Mouse (Mus musculus) embryonic facial prominence, embryonic 15.5 days (tissue): ENCODE measurements at regions not wholly inside any gene's neighbourhood (a gene's known extent, or its start where the extent isn't known, plus 50 kb on each side); places are given as distances from the start of the nearest gene placed in this dataset.

ENCODE experiments used
- ATAC-seq: fragments of 200-750 bp; cut with Nextera tagmentation; 2 replicates; pipeline ENCODE4 v1.8.0; 2017; ENCODE audit warnings: low read depth, moderate TSS enrichment; ENCODE audit not compliant: insufficient number of reproducible peaks, low FRiP score, low TSS enrichment
- H3K27ac ChIP-seq: fragments of 300-500 bp; sonication (generic); replicated peaks from 2 replicates; pipeline ENCODE4 v1.5.1; 2015; ENCODE audit warnings: mild to moderate bottlenecking, inconsistent platforms
- H3K27me3 ChIP-seq: fragments of 300-500 bp; sonication (generic); 2 replicates; pipeline ENCODE4 v1.6.1; 2015; ENCODE audit warnings: inconsistent platforms
- H3K36me3 ChIP-seq: fragments of 300-500 bp; sonication (generic); 2 replicates; pipeline ENCODE4 v1.6.1; 2015; ENCODE audit warnings: mild to moderate bottlenecking, inconsistent platforms
- H3K4me1 ChIP-seq: fragments of 300-500 bp; sonication (generic); 2 replicates; pipeline ENCODE4 v1.6.1; 2015; ENCODE audit warnings: inconsistent platforms
- H3K4me2 ChIP-seq: fragments of 300-500 bp; sonication (generic); replicated peaks from 2 replicates; pipeline ENCODE4 v1.6.1; 2015; ENCODE audit warnings: mild to moderate bottlenecking, inconsistent platforms
- H3K4me3 ChIP-seq: fragments of 300-500 bp; sonication (generic); replicated peaks from 2 replicates; pipeline ENCODE4 v1.5.1; 2015; ENCODE audit warnings: mild to moderate bottlenecking, inconsistent platforms
- H3K9ac ChIP-seq: fragments of 300-500 bp; sonication (generic); 2 replicates; pipeline ENCODE4 v1.6.1; 2015; ENCODE audit warnings: inconsistent platforms
- H3K9me3 ChIP-seq: fragments of 300-500 bp; sonication (generic); replicated peaks from 2 replicates; pipeline ENCODE4 v1.6.1; 2016; ENCODE audit warnings: inconsistent platforms
- WGBS: fragments of 180-500 bp; shearing (Covaris S2); methylation state at CpG from one replicate; pipeline ENCODE4 v1.1.7; 2015; 5-methylcytosine and 5-hydroxymethylcytosine counted together

- Histone ChIP-seq H3K4me3 (no peak overlapping the region), H3K27me3 (no peaks in the 10 kb centered on the region), H3K9me3 (no peaks in the 10 kb centered on the region), H3K9ac (no peak overlapping the region), H3K4me1 (peaks cover 20% of the 10 kb centered on the region), H3K36me3 (no peaks in the 10 kb centered on the region), H3K27ac (no peak overlapping the region), H3K4me2 (peak overlapping the region; percentile 43)
- ATAC-seq = no peak
- 21% methylated on average over 14 of the region's 14 CpGs for WGBS
These were observed 96.9 kb downstream of the Vcpkmt start for GRCm38 (mm10) chr12:69485652-69486651.

- H3K4me1 ChIP-seq = peaks cover 29% of the 10 kb centered on the region
- H3K27ac ChIP-seq = peak overlapping the region; percentile 66; the same call in 1 of the 2 replicates
- H3K9ac ChIP-seq = no peak overlapping the region
- no peaks in the 10 kb centered on the region for H3K9me3 ChIP-seq
- no peaks in the 10 kb centered on the region for H3K27me3 ChIP-seq
- H3K4me2 ChIP-seq = no peak overlapping the region
- WGBS = 38% methylated on average over 3 of the region's 3 CpGs
- H3K4me3 ChIP-seq = no peak overlapping the region
- ATAC-seq = peak; percentile 42; the same call in 1 of the 2 replicates
- H3K36me3 ChIP-seq = no peaks in the 10 kb centered on the region
These were observed 101.4 kb downstream of the Vcpkmt start for GRCm38 (mm10) chr12:69481420-69481819.

DNA sequence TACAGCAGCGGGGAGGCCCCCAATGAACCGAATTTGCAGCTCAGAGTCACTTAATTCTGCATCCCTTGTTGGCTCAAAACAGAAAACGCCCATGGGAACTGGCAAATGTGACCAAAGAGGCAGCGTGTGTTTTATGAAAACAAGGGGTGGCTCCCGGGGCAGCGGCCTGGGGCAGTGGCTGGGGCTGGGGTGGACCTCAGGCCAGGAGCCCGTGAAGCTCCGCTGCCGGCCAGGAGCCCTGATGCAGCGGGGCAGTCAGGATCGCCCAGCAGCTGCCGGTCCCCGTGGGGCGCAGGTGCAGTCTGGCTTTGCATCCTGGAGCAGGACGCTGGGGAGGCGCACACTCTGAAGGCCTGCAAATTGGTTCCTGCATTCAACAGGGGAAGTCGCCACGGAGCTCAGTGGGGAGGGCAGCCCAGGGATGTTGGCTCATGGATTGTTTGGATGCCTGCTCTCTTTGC lies 104.4 kb upstream of the Gm9887 start:
- no peak overlapping the region for H3K9ac ChIP-seq
- 0 out of 2 replicates have a peak overlapping the region, but pooled peaks have one; percentile 17 for H3K4me3 ChIP-seq
- H3K9me3 ChIP-seq = no peaks in the 10 kb centered on the region
- H3K36me3 ChIP-seq = no peaks in the 10 kb centered on the region
- H3K4me2 ChIP-seq = peak overlapping the region; percentile 38
- peaks cover 51% of the 10 kb centered on the region for H3K4me1 ChIP-seq
- H3K27me3 ChIP-seq = no peaks in the 10 kb centered on the region
- peak overlapping the region; percentile 86 for H3K27ac ChIP-seq
- 12% methylated on average over 18 of the region's 18 CpGs for WGBS
- ATAC-seq = peak; percentile 15; the same call in 1 of the 2 replicates

DNA sequence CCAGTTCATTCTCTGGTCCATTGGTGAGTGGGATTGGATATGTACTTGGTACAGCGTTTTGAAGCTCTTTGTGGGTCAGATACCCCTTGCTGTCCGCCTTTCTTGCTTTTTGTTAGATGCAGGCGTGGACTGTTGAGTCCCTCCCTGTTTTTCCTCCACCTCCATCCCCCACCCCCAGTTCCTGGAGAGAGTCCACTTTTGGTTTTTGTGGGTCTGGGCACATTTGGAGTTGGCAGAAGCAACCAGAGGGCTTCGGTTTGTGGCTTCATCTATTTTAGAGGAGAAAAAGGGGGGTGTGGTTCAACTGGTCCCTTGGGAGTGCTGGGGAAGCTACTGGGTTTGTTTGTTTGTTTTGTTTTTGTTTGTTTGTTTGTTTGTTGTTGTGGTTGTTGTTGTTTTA lies 103.9 kb upstream of the Gm9887 start:
- H3K36me3 ChIP-seq = no peaks in the 10 kb centered on the region
- peaks cover 47% of the 10 kb centered on the region for H3K4me1 ChIP-seq
- 68% methylated on average over 4 of the region's 4 CpGs for WGBS
- peak overlapping the region; percentile 38; the same call in 1 of the 2 replicates for H3K4me2 ChIP-seq
- H3K27ac ChIP-seq = peak overlapping the region; percentile 86
- no peaks in the 10 kb centered on the region for H3K27me3 ChIP-seq
- no peaks in the 10 kb centered on the region for H3K9me3 ChIP-seq
- H3K4me3 ChIP-seq = no peak overlapping the region
- no peak for ATAC-seq
- H3K9ac ChIP-seq = no peak overlapping the region

- no peaks in the 10 kb centered on the region for H3K9me3 ChIP-seq
- no peaks in the 10 kb centered on the region for H3K36me3 ChIP-seq
- no peak overlapping the region for H3K4me3 ChIP-seq
- WGBS = 48% methylated on average over 17 of the region's 17 CpGs
- ATAC-seq = peak; percentile 83
- H3K27ac ChIP-seq = peak overlapping the region; percentile 86
- no peaks in the 10 kb centered on the region for H3K27me3 ChIP-seq
- H3K9ac ChIP-seq = no peak overlapping the region
- H3K4me2 ChIP-seq = peak overlapping the region; percentile 17
- H3K4me1 ChIP-seq = peaks cover 47% of the 10 kb centered on the region
These were observed 102.8 kb upstream of the Gm9887 start for GRCm38 (mm10) chr12:69474916-69475661.

DNA sequence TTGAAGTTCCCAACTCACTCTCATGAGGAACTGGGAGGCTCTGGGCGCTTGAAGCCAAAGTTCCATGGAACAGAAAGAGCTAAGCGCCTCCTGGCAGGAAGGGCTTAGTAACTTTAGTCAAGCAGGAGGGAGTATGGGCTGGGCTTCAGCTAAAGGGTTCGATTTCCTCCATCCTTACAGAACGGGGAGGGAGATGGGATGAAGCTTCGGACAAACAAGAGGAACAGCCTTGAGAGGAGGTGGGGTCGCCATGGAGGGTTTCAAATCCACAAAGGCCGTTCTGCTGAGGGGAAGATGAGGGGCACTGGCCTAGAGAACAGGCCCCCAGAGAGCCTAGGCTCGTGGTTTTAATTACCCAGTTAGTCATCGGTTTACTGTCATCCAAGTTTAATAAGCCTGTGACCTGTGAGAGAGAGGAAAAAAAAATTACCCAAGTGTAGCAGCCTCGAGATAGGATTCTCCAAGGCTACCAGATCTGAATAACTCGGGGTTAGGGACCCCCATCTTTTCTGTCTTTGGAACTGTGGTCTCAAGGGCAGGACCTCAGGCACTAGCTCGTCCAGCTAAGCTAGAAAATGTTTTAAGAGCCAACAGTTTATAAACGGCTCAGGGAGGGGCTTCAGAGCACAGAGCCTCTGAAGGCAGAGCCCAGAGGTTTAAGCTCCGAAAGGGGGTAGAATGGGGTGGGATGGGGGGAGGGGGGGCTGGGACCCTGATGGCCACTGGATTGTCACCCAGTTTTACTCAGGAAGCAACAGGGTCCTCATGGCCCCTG lies 102.1 kb upstream of the Gm9887 start:
- 13% methylated on average over 14 of the region's 14 CpGs for WGBS

DNA sequence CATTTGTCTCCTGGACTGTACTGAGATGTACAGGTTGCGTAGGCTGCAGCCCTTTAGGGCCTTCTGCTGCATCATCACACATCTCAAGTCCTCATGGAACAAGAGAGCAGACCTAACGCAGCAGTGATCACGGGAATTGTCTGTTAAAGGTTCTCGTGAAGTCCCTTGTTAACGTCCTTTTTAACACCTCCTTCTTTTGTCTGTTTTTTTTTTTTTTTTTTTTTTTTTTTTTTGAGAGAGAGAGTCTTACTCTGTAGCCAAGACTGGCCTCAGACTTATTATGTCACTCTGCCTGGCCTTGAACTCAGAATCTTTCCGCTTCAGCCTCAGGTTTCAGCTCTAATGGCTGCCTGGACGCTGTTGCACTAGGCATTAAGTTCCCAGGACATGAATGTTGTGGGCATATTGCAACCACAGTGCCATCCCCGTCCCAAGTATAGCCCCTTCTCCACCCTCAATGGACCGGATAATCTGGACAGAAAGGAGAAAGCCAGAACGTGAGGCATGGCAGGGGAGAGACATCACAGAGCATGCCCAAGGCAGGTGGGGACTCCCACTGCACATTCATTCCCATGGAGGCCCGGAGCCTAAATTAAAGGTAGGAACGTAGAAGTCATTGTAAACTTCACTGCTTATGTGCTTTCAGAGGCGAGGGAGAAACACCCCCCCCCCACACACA lies 101.3 kb upstream of the Gm9887 start:
- Histone ChIP-seq H3K27ac (peak overlapping the region; percentile 86), H3K9ac (no peak overlapping the region), H3K27me3 (no peaks in the 10 kb centered on the region), H3K4me1 (peaks cover 47% of the 10 kb centered on the region), H3K36me3 (no peaks in the 10 kb centered on the region), H3K4me3 (no peak overlapping the region), H3K9me3 (no peaks in the 10 kb centered on the region), H3K4me2 (0 out of 2 replicates have a peak overlapping the region, but pooled peaks have one; percentile 17)
- WGBS = 72% methylated on average over 13 of the region's 13 CpGs
- ATAC-seq = no peak

More for the DNA sequence above, 102.1 kb upstream of the Gm9887 start:
- Histone ChIP-seq H3K27ac (peak overlapping the region; percentile 86), H3K9me3 (no peaks in the 10 kb centered on the region), H3K4me3 (no peak overlapping the region), H3K27me3 (no peaks in the 10 kb centered on the region), H3K9ac (no peak overlapping the region), H3K4me2 (peak overlapping the region; percentile 17), H3K4me1 (peaks cover 47% of the 10 kb centered on the region), H3K36me3 (no peaks in the 10 kb centered on the region)
- peak; percentile 26 for ATAC-seq

DNA sequence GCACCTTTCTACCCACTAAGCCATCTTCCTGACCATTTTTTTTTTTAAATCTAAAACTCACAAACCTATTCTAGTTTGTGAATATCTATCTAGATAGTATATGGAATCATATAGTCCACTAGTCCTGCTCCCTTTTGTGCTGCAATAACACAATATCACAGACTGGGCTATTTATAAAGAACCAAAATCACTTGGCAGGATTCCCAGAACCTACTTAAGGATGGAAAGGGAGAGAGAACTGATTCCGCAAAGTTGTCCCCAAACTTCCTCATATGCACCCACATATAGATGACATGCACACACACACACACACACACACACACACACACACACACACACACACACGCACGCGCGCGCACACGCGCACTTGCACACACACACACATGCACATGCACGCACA lies 100.7 kb upstream of the Gm9887 start:
- Histone ChIP-seq H3K4me3 (no peak overlapping the region), H3K27ac (peak overlapping the region; percentile 86; the same call in 1 of the 2 replicates), H3K27me3 (no peaks in the 10 kb centered on the region), H3K9ac (no peak overlapping the region), H3K4me2 (no peak overlapping the region), H3K9me3 (no peaks in the 10 kb centered on the region), H3K36me3 (no peaks in the 10 kb centered on the region), H3K4me1 (peaks cover 47% of the 10 kb centered on the region)
- no peak for ATAC-seq
- 90% methylated on average over 9 of the region's 9 CpGs for WGBS

- H3K9me3 ChIP-seq = no peaks in the 10 kb centered on the region
- no peak for ATAC-seq
- 49% methylated on average over 5 of the region's 5 CpGs for WGBS
- peaks cover 51% of the 10 kb centered on the region for H3K4me1 ChIP-seq
- no peaks in the 10 kb centered on the region for H3K27me3 ChIP-seq
- H3K9ac ChIP-seq = no peak overlapping the region
- H3K4me3 ChIP-seq = no peak overlapping the region
- no peaks in the 10 kb centered on the region for H3K36me3 ChIP-seq
- 0 out of 2 replicates have a peak overlapping the region, but pooled peaks have one; percentile 2 for H3K27ac ChIP-seq
- H3K4me2 ChIP-seq = no peak overlapping the region
These were observed 99.6 kb upstream of the Gm9887 start for GRCm38 (mm10) chr12:69471876-69472275.

DNA sequence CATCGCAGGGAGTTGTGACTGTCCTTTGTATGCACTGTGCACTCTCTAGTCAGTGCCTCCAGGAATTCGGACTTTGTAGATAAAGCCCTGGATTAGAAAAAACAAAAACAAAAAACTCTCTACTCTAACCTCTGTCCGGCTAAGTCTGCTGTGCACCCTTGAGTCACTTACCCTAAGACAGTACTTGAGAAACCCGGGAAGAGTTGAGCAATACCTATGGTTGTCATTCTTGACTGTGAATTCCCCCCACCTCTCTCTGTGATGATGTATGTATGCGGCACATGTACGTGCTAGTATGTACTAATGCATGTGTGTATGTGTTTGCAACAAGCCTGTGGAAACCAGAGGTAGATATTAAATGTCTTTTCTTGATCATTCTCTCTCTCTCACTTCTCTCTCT lies 96.7 kb upstream of the Gm9887 start:
- Histone ChIP-seq H3K36me3 (no peaks in the 10 kb centered on the region), H3K4me3 (no peak overlapping the region), H3K9ac (no peak overlapping the region), H3K4me2 (no peak overlapping the region), H3K9me3 (no peaks in the 10 kb centered on the region), H3K27ac (no peak overlapping the region), H3K4me1 (peaks cover 26% of the 10 kb centered on the region), H3K27me3 (no peaks in the 10 kb centered on the region)
- ATAC-seq = no peak
- WGBS = 73% methylated on average over 6 of the region's 6 CpGs
